Mouse (Mus musculus) erythroblast, embryonic 14.5 days (primary cell): ENCODE results near the gene Gm45799.

ENCODE experiments used
- GATA1 ChIP-seq: IDR thresholded peaks from 2 replicates; pipeline ENCODE4 v1.6.1; 2012; ENCODE audit warnings: low read length, inconsistent platforms, mixed read lengths
- TAL1 ChIP-seq: IDR thresholded peaks from 3 replicates; pipeline ENCODE4 v1.6.1; 2012; ENCODE audit warnings: low read length, inconsistent platforms, mixed read lengths

GRCm38 (mm10) chr7:105633127-105633800, 7.1 kb upstream of the Gm45799 start, which contains the start of gene Trim3:
- TF ChIP-seq GATA1 = no peak
- no peak for TF ChIP-seq TAL1
